Mouse (Mus musculus): ENCODE data around the gene Pum3.
A peak's percentile ranks its signal among the peaks of the same experiment; 100 is the strongest.
"Not testable (repeated sequence)": the region's sequence is repeated elsewhere in the genome, so short reads cannot be mapped to it uniquely, and the experiment has no call there.

Gene Pum3

GRCm38 (mm10) chr19:27392431-27392830 lies 37.2 kb downstream of the Pum3 start:
- no peak for DNase-seq

DNA sequence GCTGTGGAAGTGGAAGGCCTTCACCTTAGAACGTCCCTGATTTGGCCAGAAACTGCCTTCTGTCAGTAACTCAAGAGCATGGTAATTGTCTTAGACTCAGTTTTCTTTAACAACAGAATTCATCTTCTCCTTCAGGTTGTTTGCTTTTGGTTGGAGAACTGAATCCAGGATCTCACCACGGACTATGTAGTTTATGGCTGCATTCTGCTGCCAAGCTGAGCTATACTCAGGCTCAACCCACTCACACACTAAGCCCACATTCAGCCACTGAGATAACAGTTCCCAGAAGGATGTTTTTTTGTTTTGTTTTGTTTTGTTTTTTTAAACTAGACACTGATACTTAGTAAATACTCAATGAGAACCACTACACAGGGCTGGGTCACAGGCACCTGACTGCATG lies 38.3 kb downstream of the Pum3 start:
- DNase-seq = no peak

- not testable (repeated sequence) for DNase-seq
Measured at GRCm38 (mm10) chr19:27389566-27389965, 40.1 kb downstream of the Pum3 start.

GRCm38 (mm10) chr19:27385304-27385703 lies 44.3 kb downstream of the Pum3 start:
- no peak for DNase-seq

DNA sequence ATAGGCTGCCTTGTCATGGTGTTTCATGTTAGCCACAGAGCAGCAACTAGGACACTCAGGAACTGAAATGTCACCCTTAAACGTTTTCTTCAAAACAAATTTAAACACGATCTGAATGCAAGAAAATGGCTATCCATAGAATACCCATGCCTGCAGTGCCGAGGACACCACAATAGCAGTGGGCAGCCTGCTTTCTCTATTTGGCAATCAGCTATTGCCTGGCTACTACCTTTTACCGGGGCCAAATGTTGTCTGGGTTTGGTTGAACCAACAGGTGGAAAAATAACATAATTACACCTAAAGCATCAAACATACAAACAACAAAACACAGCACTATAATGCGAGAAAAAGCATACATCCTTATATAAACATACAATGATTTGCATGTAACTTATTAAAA lies 46.4 kb downstream of the Pum3 start:
- no peak for DNase-seq

DNA sequence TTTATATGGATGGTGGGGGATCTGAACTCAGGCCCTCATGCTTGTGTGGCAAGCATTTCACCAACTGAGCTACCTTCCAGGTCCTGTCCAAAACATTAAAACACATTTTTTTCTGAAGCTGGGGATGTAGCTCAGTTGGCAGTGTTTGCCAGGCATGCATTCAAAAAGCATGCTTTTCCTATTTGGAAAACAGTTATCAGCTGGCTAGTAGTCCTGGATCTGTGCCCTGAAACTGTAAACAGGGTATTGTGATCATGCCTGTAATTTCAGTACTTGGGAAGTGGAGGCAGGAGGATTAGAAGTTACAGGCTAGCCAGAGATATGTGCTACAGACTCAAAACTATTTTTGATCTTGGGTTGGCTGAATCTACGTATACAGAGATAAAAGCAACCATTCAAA lies 47.5 kb downstream of the Pum3 start:
- no peak for DNase-seq

DNA sequence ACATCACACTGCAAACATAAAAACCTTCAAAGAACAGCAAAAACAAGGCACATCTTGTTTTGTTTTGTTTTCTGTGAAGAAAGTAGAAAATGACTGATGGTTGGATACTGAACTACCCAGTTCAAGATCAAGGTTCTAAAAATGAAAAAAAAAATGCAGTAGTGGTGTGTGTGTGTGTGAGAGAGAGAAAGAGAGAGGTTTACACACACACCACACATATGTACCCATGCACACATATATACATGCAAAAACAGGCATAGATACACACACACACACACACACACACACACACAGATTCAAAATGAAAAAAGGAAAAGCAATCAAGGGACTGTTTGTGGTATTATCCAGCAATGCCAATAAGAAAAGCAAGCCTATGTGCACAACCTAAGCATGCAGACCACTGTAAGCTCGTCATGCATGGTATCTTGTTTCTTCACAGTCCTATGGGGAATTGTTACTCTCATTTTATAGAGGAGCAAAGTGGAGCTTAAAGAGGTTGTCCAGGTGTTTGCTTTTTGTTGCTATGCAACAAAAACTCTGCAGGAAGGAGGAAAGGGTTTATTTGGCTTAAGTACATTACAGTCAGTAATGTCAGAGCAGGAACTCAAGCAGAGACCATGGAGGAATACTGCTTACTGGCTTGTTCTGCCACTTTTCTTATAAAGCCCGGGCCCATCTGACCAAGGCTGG lies 49.8 kb downstream of the Pum3 start:
- no peak for DNase-seq

DNA sequence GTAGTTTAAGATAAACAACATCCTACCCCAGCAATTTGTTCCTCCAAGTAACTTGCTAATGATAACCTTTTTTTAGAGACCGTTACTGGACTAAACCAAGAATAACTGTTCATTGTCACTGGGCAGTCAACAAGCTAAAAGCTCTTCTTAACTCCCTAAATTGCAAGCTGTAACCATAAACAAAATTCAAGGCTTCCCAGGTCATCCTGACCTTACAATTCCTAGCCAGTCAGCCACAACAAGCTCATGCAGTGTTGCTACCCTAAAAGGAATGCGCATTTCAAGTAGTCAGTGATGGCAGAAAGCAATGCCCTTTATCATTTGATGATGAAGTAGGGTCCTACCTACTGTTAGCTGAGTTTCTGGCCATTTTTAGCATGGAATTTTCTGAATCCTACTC lies 58.8 kb downstream of the Pum3 start:
- no peak for DNase-seq

DNA sequence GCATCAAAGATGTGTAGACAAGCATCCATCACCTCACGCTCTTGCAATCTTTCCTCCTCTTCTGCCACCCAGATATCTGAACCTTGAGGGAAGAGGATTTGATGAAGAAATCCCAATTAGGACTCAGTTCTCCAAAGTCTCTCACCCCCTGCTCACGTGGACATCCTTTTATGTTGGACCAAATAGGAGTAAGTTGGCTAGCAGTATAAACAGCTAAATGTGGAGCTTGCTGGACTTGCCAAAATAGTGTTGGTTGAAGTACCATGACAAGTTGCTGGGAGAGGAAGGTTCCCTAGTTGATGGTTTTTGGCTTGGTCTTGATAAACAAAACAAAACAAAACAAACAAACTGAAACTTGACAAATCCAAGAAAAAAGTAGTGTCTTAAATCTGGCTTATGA lies 59.5 kb downstream of the Pum3 start:
- no peak for DNase-seq

GRCm38 (mm10) chr19:27369461-27370135 lies 60.0 kb downstream of the Pum3 start:
- no peak for DNase-seq

DNA sequence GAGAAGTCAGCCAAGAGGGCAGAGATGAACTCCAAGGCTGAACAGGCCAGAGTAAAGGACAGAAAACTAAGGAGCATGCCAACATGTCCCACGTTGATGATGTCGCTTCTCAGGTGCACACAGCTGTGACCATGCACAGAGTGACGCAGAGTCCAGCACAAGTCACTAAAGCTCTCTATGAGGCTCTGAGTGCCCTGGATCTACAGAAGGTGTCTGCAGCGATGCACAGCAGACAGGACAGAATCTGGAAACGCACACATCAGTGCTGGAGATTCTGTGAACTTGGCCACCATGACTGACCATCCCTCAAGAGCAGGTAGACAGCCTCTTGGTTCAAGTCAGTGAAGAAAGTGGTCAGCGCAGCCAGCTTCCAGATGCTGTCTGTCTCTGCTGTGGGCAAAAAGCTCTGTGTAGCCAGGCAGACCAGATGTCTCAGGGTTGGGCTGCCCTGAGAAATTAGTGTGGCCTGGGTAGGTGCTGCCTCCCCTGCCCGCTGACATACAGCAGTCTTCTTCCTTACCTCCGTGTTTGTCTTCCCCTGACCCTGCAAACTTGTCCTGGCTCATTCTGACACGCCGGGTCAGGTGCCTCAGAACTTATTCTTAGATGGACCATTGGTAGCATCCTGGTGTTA lies 63.4 kb downstream of the Pum3 start:
- no peak for DNase-seq

DNA sequence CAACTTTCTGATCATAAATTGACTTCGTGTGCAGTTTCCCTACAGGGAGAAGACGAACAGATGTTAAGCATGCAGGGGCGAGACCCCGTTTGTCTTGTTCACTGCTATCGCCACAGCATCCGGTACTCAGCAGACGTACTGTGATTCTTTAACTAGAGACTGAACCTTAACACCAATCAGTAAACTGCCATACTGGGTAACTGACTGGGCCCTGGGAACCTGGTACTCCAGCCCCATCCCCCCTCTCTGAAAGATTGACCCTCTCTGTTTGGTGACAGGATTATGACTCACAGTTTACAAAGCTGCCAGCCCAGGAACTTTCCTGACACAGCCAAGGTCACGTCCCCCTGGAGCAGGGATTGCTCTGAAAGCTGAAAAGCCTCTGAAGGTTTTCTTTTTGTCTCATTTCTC lies 65.1 kb downstream of the Pum3 start:
- DNase-seq = peak in 1 of 2 experiments; percentile 9

DNA sequence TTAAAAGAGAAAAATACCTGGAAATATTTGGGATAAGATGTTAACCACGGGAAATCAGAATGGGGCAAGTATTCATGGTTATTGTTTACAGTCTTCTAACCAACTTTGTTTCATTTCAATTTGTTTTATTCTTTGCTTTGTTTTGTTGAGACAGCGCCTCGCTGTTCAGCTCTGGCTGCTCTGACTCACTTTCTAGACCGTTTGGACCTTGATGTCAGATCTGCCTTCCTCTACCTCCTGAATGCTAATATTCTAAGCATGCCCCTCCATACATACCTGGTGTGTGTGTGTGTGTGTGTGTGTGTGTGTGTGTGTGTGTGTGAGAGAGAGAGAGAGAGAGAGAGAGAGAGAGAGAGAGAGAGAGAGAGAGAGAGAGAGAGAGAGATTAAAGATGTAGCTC lies 65.7 kb downstream of the Pum3 start:
- no peak for DNase-seq

GRCm38 (mm10) chr19:27360381-27360780 lies 69.2 kb downstream of the Pum3 start:
- DNase-seq = no peak

GRCm38 (mm10) chr19:27351700-27352099 lies 77.9 kb downstream of the Pum3 start:
- DNase-seq = no peak

DNA sequence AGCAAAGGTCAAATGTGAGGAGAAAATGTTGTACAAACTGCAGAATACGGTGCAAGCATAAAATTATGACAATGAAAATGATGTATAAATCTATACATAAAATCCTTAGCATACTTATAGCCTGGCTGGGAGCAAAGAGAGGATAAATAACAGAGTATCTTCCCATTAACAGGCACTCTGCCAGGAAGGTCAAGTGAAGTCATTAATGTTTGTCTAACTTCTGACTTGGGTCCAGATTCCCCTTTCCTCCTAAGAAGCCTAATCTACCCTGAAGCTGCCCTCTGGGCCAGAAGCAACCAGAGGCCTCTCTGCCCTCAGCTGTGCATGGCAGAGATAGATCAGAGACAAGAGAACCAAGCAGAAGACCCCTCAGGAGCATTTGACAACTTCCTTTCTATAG lies 83.1 kb downstream of the Pum3 start:
- DNase-seq = no peak

All from cerebellum, postnatal 14 days (tissue).